Mouse (Mus musculus) intestine, embryonic 16.5 days (tissue): Measurements from ENCODE around the gene Chtop. TPM values are rescaled to one million over a fixed set of nuclear protein-coding genes. Genes with fewer than 3 reads are reported as not detected.
A peak's percentile ranks its signal among the peaks of the same experiment; 100 is the strongest.

Experiments used
- ATAC-seq: fragments of 200-750 bp; cut with Nextera tagmentation; 2 replicates; pipeline ENCODE4 v1.8.0; 2017; ENCODE audit warnings: moderate TSS enrichment, moderate library complexity
- H3K27ac ChIP-seq: fragments of 300-500 bp; sonication (generic); 2 replicates; pipeline ENCODE4 v1.5.1; 2014; ENCODE audit warnings: mild to moderate bottlenecking, low read length
- H3K27me3 ChIP-seq: fragments of 300-500 bp; sonication (generic); replicated peaks from 2 replicates; pipeline ENCODE4 v1.6.1; 2014; ENCODE audit warnings: low read length, control low read depth, mixed read lengths; ENCODE audit not compliant: control insufficient read depth, insufficient read depth
- H3K36me3 ChIP-seq: fragments of 300-500 bp; sonication (generic); 2 replicates; pipeline ENCODE4 v1.6.1; 2014; ENCODE audit warnings: low read length, control low read depth; ENCODE audit not compliant: control insufficient read depth, insufficient read depth
- H3K4me1 ChIP-seq: fragments of 300-500 bp; sonication (generic); 2 replicates; pipeline ENCODE4 v1.6.1; 2014; ENCODE audit warnings: low read length, control low read depth, mixed read lengths; ENCODE audit not compliant: control insufficient read depth, insufficient read depth
- H3K4me2 ChIP-seq: fragments of 300-500 bp; sonication (generic); 2 replicates; pipeline ENCODE4 v1.6.1; 2014; ENCODE audit warnings: low read depth, low read length, control low read depth
- H3K4me3 ChIP-seq: fragments of 300-500 bp; sonication (generic); 2 replicates; pipeline ENCODE4 v1.5.1; 2014; ENCODE audit warnings: mild to moderate bottlenecking, low read length
- H3K9ac ChIP-seq: fragments of 300-500 bp; sonication (generic); 2 replicates; pipeline ENCODE4 v1.6.1; 2014; ENCODE audit warnings: low read depth, low read length
- H3K9me3 ChIP-seq: fragments of 300-500 bp; sonication (generic); 2 replicates; pipeline ENCODE4 v1.6.1; 2016; ENCODE audit warnings: low read length, control low read depth; ENCODE audit not compliant: control insufficient read depth
- WGBS: fragments of 180-500 bp; shearing (Covaris S2); extraction: QIAGEN DNeasy Blood & Tissue Kit; methylation state at CpG from one replicate; pipeline ENCODE4 v1.1.7; 2014; 5-methylcytosine and 5-hydroxymethylcytosine counted together
- polyA plus RNA-seq: library from polyadenylated mRNA; unstranded; fragments of >200 nt; fragmentation: Nextera tagmentation; extraction: Ambion mirVana; gene quantifications from 2 replicates; pipeline ENCODE4 v1.2.1, GENCODE M21; 2015

The Chtop gene
- polyA plus RNA-seq, 1 experiment from 2014 or later, result 99.8 TPM

GRCm38 (mm10) chr3:90475151-90475830 lies 34.0 kb downstream of the Chtop start:
- H3K4me3 ChIP-seq, result peak overlapping the region; percentile 40
- H3K4me1 ChIP-seq, result peaks cover 4% of the 10 kb centered on the region
- no peak overlapping the region for H3K9ac ChIP-seq
- 35% methylated on average over 15 of the region's 16 CpGs for WGBS
- H3K27me3 ChIP-seq, result no peaks in the 10 kb centered on the region
- H3K36me3 ChIP-seq, result 0 out of 2 replicates have a peak, but pooled peaks cover 4% of the 10 kb centered on the region
- ATAC-seq, result peak; percentile 26
- peak overlapping the region; percentile 46 for H3K4me2 ChIP-seq
- H3K9me3 ChIP-seq, result no peaks in the 10 kb centered on the region
- no peak overlapping the region for H3K27ac ChIP-seq

- ATAC-seq, result no peak
- H3K9me3 ChIP-seq, result no peaks in the 10 kb centered on the region
- H3K4me3 ChIP-seq, result no peak overlapping the region
- peaks cover 2% of the 10 kb centered on the region for H3K4me1 ChIP-seq
- no peaks in the 10 kb centered on the region for H3K36me3 ChIP-seq
- no peak overlapping the region for H3K9ac ChIP-seq
- no peak overlapping the region for H3K27ac ChIP-seq
- no peak overlapping the region for H3K4me2 ChIP-seq
- 24% methylated on average over 3 of the region's 3 CpGs for WGBS
- no peaks in the 10 kb centered on the region for H3K27me3 ChIP-seq
These were observed 37.1 kb downstream of the Chtop start for GRCm38 (mm10) chr3:90472213-90472612.

- H3K4me1 ChIP-seq, result peaks cover 13% of the 10 kb centered on the region; the same call in 1 of the 2 replicates
- no peaks in the 10 kb centered on the region for H3K36me3 ChIP-seq
- no peaks in the 10 kb centered on the region for H3K9me3 ChIP-seq
- H3K27me3 ChIP-seq, result peaks cover 29% of the 10 kb centered on the region
- no peak overlapping the region for H3K9ac ChIP-seq
- H3K4me2 ChIP-seq, result no peak overlapping the region
- no peak for ATAC-seq
- H3K4me3 ChIP-seq, result no peak overlapping the region
- no peak overlapping the region for H3K27ac ChIP-seq
- WGBS, result 96% methylated on average over 10 of the region's 10 CpGs
These were observed 41.5 kb downstream of the Chtop start for GRCm38 (mm10) chr3:90467618-90468300.

GRCm38 (mm10) chr3:90466311-90466766 lies 43.0 kb downstream of the Chtop start:
- peak; percentile 37 for ATAC-seq
- no peak overlapping the region for H3K27ac ChIP-seq
- peaks cover 35% of the 10 kb centered on the region for H3K27me3 ChIP-seq
- peak overlapping the region; percentile 64 for H3K4me3 ChIP-seq
- H3K9me3 ChIP-seq, result no peaks in the 10 kb centered on the region
- H3K9ac ChIP-seq, result peak overlapping the region; percentile 66; the same call in 1 of the 2 replicates
- peak overlapping the region; percentile 85 for H3K4me2 ChIP-seq
- H3K36me3 ChIP-seq, result no peaks in the 10 kb centered on the region
- WGBS, result under 1% methylated on average over 15 of the region's 15 CpGs
- peaks cover 13% of the 10 kb centered on the region; the same call in 1 of the 2 replicates for H3K4me1 ChIP-seq

GRCm38 (mm10) chr3:90465686-90466310 lies 43.5 kb downstream of the Chtop start, which contains the start of gene Npr1:
Npr1 (minus strand) TSS chr3:90465866.
- Histone ChIP-seq H3K4me3 (peak within 1 kb of the TSS; percentile 64), H3K4me2 (peak within 1 kb of the TSS; percentile 85), H3K27ac (no peak within 1 kb of the TSS), H3K4me1 (peaks cover 13% of the 10 kb centered on the region; the same call in 1 of the 2 replicates), H3K27me3 (peaks cover 35% of the 10 kb centered on the region), H3K9me3 (no peaks in the 10 kb centered on the region), H3K9ac (peak within 1 kb of the TSS; percentile 66), H3K36me3 (no peaks in the 10 kb centered on the region)
- 0% methylated on average over 33 of the region's 49 CpGs for WGBS
- peak; percentile 46 for ATAC-seq

- H3K9ac ChIP-seq, result peak overlapping the region; percentile 66
- H3K4me3 ChIP-seq, result peak overlapping the region; percentile 64
- no peak overlapping the region for H3K27ac ChIP-seq
- H3K4me2 ChIP-seq, result peak overlapping the region; percentile 85
- WGBS, result under 1% methylated on average over 75 of the region's 75 CpGs
- peak; percentile 41 for ATAC-seq
- H3K4me1 ChIP-seq, result peaks cover 13% of the 10 kb centered on the region; the same call in 1 of the 2 replicates
- peaks cover 35% of the 10 kb centered on the region for H3K27me3 ChIP-seq
- no peaks in the 10 kb centered on the region for H3K9me3 ChIP-seq
- no peaks in the 10 kb centered on the region for H3K36me3 ChIP-seq
These were observed 44.1 kb downstream of the Chtop start for GRCm38 (mm10) chr3:90465081-90465685.

GRCm38 (mm10) chr3:90464552-90465080 lies 44.7 kb downstream of the Chtop start:
- 17% methylated on average over 37 of the region's 37 CpGs for WGBS
- Histone ChIP-seq H3K27me3 (peaks cover 35% of the 10 kb centered on the region), H3K4me1 (peaks cover 13% of the 10 kb centered on the region; the same call in 1 of the 2 replicates), H3K27ac (no peak overlapping the region), H3K4me2 (peak overlapping the region; percentile 85), H3K9me3 (no peaks in the 10 kb centered on the region), H3K36me3 (no peaks in the 10 kb centered on the region), H3K9ac (peak overlapping the region; percentile 66), H3K4me3 (peak overlapping the region; percentile 64)
- peak; percentile 15 for ATAC-seq

GRCm38 (mm10) chr3:90462579-90462978 lies 46.7 kb downstream of the Chtop start:
- 0 out of 2 replicates have a peak, but pooled peaks have one; percentile 13 for ATAC-seq
- 31% methylated on average over 7 of the region's 7 CpGs for WGBS
- H3K27ac ChIP-seq, result no peak overlapping the region
- no peaks in the 10 kb centered on the region for H3K36me3 ChIP-seq
- H3K9ac ChIP-seq, result no peak overlapping the region; the same call in 1 of the 2 replicates
- H3K4me1 ChIP-seq, result peaks cover 13% of the 10 kb centered on the region; the same call in 1 of the 2 replicates
- peaks cover 35% of the 10 kb centered on the region for H3K27me3 ChIP-seq
- no peak overlapping the region for H3K4me3 ChIP-seq
- H3K4me2 ChIP-seq, result no peak overlapping the region
- H3K9me3 ChIP-seq, result no peaks in the 10 kb centered on the region
